24 mouse cellular contexts compared by ENCODE assay signal in the genomic region with DNA sequence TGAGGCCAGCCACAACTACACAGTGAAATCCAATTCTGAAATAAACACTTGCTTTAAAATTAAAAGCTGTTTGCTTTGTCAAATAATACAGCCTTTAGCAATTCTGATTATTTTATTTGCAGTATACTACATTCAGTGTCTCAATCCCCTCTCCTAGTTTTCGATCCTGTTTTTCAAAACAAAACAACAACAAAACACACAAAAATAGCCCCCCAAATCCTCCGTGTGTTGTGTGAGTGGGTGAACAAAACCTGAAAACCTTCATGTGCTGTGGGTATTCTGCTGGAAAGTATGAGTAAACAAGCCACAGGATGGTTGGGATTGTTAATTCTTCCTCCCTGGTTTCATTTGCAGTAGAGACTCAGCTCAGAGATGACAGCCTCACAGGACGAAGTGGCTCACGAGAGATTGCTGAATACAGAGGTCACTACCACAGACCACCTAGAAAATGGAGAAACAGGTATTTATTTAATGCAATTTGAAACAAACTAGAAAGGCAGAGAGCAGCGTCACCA. TPM values are rescaled to one million over a fixed set of nuclear protein-coding genes. Genes with fewer than 3 reads are reported as not detected.
DNase-seq lines count a peak whose midpoint lies in the region; ATAC-seq and TF ChIP-seq lines count a peak whose summit lies in the region.
"Had no signal": no experiment of that assay in that cellular context is flagged by ENCODE, and none has a peak within 500 bp of the region (broad histone marks: within the 10 kb centered on the region; RNA-seq: fewer than 3 reads in every experiment).

No protein-coding gene starts in this region.

- no peak overlapping the region for H3K9ac ChIP-seq in stomach, embryonic 16.5 days (ENCODE audit: low read length)
- H3K9ac ChIP-seq: forebrain, embryonic 15.5 days; heart, embryonic 12.5 days; hindbrain, embryonic 14.5 days; intestine, embryonic 15.5 days had no signal

- no peaks in the 10 kb centered on the region for H3K36me3 ChIP-seq in spleen, adult 2 months (ENCODE audit: control insufficient read depth, insufficient read depth, low read length)
- no peaks in the 10 kb centered on the region for H3K36me3 ChIP-seq in stomach, embryonic 16.5 days (ENCODE audit: control insufficient read depth, insufficient read depth, low read length)
- H3K36me3 ChIP-seq: forebrain, embryonic 15.5 days; G1E; heart, embryonic 12.5 days; hindbrain, embryonic 10.5 days; intestine, embryonic 15.5 days had no signal

- no peak for TF ChIP-seq POLR2A in spleen, adult 2 months (IDR thresholded peaks at IDR 0.05; ENCODE audit: low read depth, low read length)

- 0 out of 2 replicates have a peak, but pooled peaks have one; percentile 28 for ATAC-seq in common myeloid progenitor, adult 5-6 weeks (replicated peaks; ENCODE audit: low read depth, poor library complexity, severe bottlenecking)
- ATAC-seq in stomach, embryonic 16.5 days (ENCODE audit: insufficient read depth, low FRiP score): no peak
- ATAC-seq: activated CD4-positive, CD25-positive, alpha-beta regulatory T cell, adult 4 months; forebrain, embryonic 15.5 days; intestine, embryonic 15.5 days; Patski had no signal

- peak overlapping the region; percentile 59; the same call in 1 of the 2 replicates for H3K27ac ChIP-seq in spleen, adult 2 months (ENCODE audit: insufficient read depth, low read length)
- H3K27ac ChIP-seq in stomach, embryonic 16.5 days (ENCODE audit: low read length): peak overlapping the region; percentile 5; the same call in 1 of the 2 replicates
- H3K27ac ChIP-seq: forebrain, embryonic 15.5 days; hindbrain, embryonic 10.5 days; hindbrain, embryonic 14.5 days; intestine, embryonic 15.5 days had no signal

- no peaks in the 10 kb centered on the region for H3K27me3 ChIP-seq in spleen, adult 2 months (ENCODE audit: control insufficient read depth, insufficient read depth, low read length)
- no peaks in the 10 kb centered on the region for H3K27me3 ChIP-seq in stomach, embryonic 16.5 days (ENCODE audit: control insufficient read depth, insufficient read depth, low read length)
- H3K27me3 ChIP-seq: forebrain, embryonic 15.5 days; heart, embryonic 12.5 days; intestine, embryonic 15.5 days had no signal

- no peak for TF ChIP-seq CTCF in spleen, adult 2 months (IDR thresholded peaks at IDR 0.05; ENCODE audit: extremely low read depth, insufficient read depth, insufficient read length, insufficient replicate concordance)

- H3K4me1 ChIP-seq in spleen, adult 2 months (ENCODE audit: control insufficient read depth, insufficient read depth, insufficient read length): peaks cover 11% of the 10 kb centered on the region; the same call in 1 of the 2 replicates
- peaks cover 9% of the 10 kb centered on the region for H3K4me1 ChIP-seq in stomach, embryonic 16.5 days (ENCODE audit: control insufficient read depth, insufficient read depth, low read length)
- H3K4me1 ChIP-seq: forebrain, embryonic 15.5 days; heart, embryonic 12.5 days; hindbrain, embryonic 10.5 days; intestine, embryonic 15.5 days had no signal

- H3K4me2 ChIP-seq in stomach, embryonic 16.5 days (ENCODE audit: low read depth, low read length): no peak overlapping the region
- H3K4me2 ChIP-seq: forebrain, embryonic 15.5 days; heart, embryonic 12.5 days; hindbrain, embryonic 14.5 days; intestine, embryonic 15.5 days had no signal

- DNase-seq in spleen, adult 2 months (ENCODE audit: low read depth in 1 of 2, low spot score in 2 of 2): no peak
- DNase-seq in spleen, adult 18-20 months: no peak
- DNase-seq in adrenal gland, postnatal 36 days: no peak
- DNase-seq in heart, adult 8-10 months (ENCODE audit: low spot score): no peak
- DNase-seq: adrenal gland, adult 2 months; adrenal gland, postnatal 25 days; cerebellum, adult 11 months; cerebellum, adult 8-10 months; cerebellum, postnatal 25 days; gastrocnemius, postnatal 36 days; heart, adult 18-20 months had no signal

- WGBS in spleen, adult 2 months: 58% methylated on average over 5 of the region's 5 CpGs
- 58% methylated on average over 5 of the region's 5 CpGs for WGBS in stomach, embryonic 16.5 days

- no peak overlapping the region for H3K4me3 ChIP-seq in spleen, adult 2 months (ENCODE audit: extremely low read depth, insufficient read depth, insufficient read length)
- no peak overlapping the region for H3K4me3 ChIP-seq in stomach, embryonic 16.5 days (replicated peaks; ENCODE audit: low read length)
- H3K4me3 ChIP-seq: forebrain, embryonic 15.5 days; heart, embryonic 12.5 days; hindbrain, embryonic 10.5 days; intestine, embryonic 15.5 days had no signal

- H3K9me3 ChIP-seq in stomach, embryonic 16.5 days (replicated peaks; ENCODE audit: control insufficient read depth, low read length): no peaks in the 10 kb centered on the region
- H3K9me3 ChIP-seq: forebrain, embryonic 15.5 days; heart, embryonic 12.5 days; hindbrain, embryonic 10.5 days; intestine, embryonic 15.5 days had no signal

RNA-seq across cellular contexts. Expression of gene Klrb1f, which starts 31.9 kb away (rescaled TPM):
- polyA plus RNA-seq in spleen, adult 2 months (2012; rRNA removed): 1.6 and 1.8 TPM in 2 replicates
- 11.3 and 20.6 TPM in 2 replicates for total RNA-seq in common myeloid progenitor, adult 5-6 weeks (2017)
- polyA plus RNA-seq in stomach, embryonic 16.5 days (2015; fragmentation: Nextera tagmentation; extraction: Ambion mirVana): 0.27 and 0.48 TPM in 2 replicates
- not detected for total RNA-seq in adrenal gland, postnatal 36 days (2021)
- total RNA-seq in heart, adult 8-10 months (2022): under 1 TPM in 3 of 4 experiments, not detected in 1; 0.16 to 0.25 (median 0.19) TPM
- total RNA-seq: adrenal gland, postnatal 25 days; G1E; gastrocnemius, adult 8-10 months; gastrocnemius, postnatal 36 days; heart, adult 18-20 months; heart, postnatal 25 days had no signal
- polyA plus RNA-seq: adrenal gland, adult 2 months; forebrain, embryonic 11.5 days; G1E; heart, embryonic 12.5 days; Patski had no signal
